Mouse (Mus musculus): ENCODE results near the gene Plxnc1. TPM values are rescaled to one million over a fixed set of nuclear protein-coding genes. Genes with fewer than 3 reads are reported as not detected.

The Plxnc1 gene
- polyA plus RNA-seq, 1 experiment = 0.05 TPM

- no peaks in the 10 kb centered on the region for H3K79me3 ChIP-seq (ENCODE audit: low read depth)
Observed at GRCm38 (mm10) chr10:94913336-94913739, 31.3 kb downstream of the Plxnc1 start.

GRCm38 (mm10) chr10:94912551-94912950 is 32.1 kb downstream of the Plxnc1 start:
- H3K79me2 ChIP-seq (ENCODE audit: control insufficient read depth, insufficient read depth) = no peaks in the 10 kb centered on the region
- TF ChIP-seq FOSL1 (IDR thresholded peaks at IDR 0.05; ENCODE audit: insufficient read depth, low read length, poor library complexity, severe bottlenecking) = no peak
- no peak for TF ChIP-seq MYOG (IDR thresholded peaks at IDR 0.05; ENCODE audit: control insufficient read depth, extremely low read depth, insufficient read length)
- TF ChIP-seq CEBPB (IDR thresholded peaks at IDR 0.05; ENCODE audit: low read depth) = no peak
- TF ChIP-seq MYOD1 (IDR thresholded peaks at IDR 0.05; ENCODE audit: control insufficient read depth, insufficient read length, low read depth) = no peak
- TF ChIP-seq MAX (IDR thresholded peaks at IDR 0.05) = no peak
- no peak for TF ChIP-seq CTCF (IDR thresholded peaks at IDR 0.05; ENCODE audit: control insufficient read depth, insufficient read depth, insufficient read length)
- TF ChIP-seq USF1 (IDR thresholded peaks at IDR 0.05; ENCODE audit: low read depth) = no peak

More at GRCm38 (mm10) chr10:94913336-94913739, 31.3 kb downstream of the Plxnc1 start:
- Histone ChIP-seq H3K27me3 (ENCODE audit: control insufficient read depth, insufficient read depth, insufficient read length) (no peaks in the 10 kb centered on the region), H3K79me2 (ENCODE audit: control insufficient read depth, insufficient read depth) (no peaks in the 10 kb centered on the region), H3ac (ENCODE audit: control insufficient read depth, insufficient read length, low read depth) (no peak overlapping the region), H3K36me3 (ENCODE audit: control insufficient read depth, insufficient read depth) (no peaks in the 10 kb centered on the region), H3K4me3 (ENCODE audit: insufficient read depth, poor library complexity, severe bottlenecking) (no peak overlapping the region)
- no peak for TF ChIP-seq MYOD1 (IDR thresholded peaks at IDR 0.05; ENCODE audit: control insufficient read depth, insufficient read length, low read depth)
- TF ChIP-seq MYOG (IDR thresholded peaks at IDR 0.05; ENCODE audit: control insufficient read depth, extremely low read depth, insufficient read length) = no peak
- TF ChIP-seq MAX (IDR thresholded peaks at IDR 0.05) = no peak
- no peak for TF ChIP-seq FOSL1 (IDR thresholded peaks at IDR 0.05; ENCODE audit: insufficient read depth, low read length, poor library complexity, severe bottlenecking)
- no peak for TF ChIP-seq CEBPB (IDR thresholded peaks at IDR 0.05; ENCODE audit: low read depth)
- no peak for TF ChIP-seq USF1 (IDR thresholded peaks at IDR 0.05; ENCODE audit: low read depth)
- no peak for TF ChIP-seq CTCF (IDR thresholded peaks at IDR 0.05; ENCODE audit: control insufficient read depth, insufficient read depth, insufficient read length)

GRCm38 (mm10) chr10:94911102-94911501 is 33.5 kb downstream of the Plxnc1 start:
- no peaks in the 10 kb centered on the region for H3K27me3 ChIP-seq (ENCODE audit: control insufficient read depth, insufficient read depth, insufficient read length)
- H3K36me3 ChIP-seq (ENCODE audit: control insufficient read depth, insufficient read depth) = no peaks in the 10 kb centered on the region
- H3K79me2 ChIP-seq (ENCODE audit: control insufficient read depth, insufficient read depth) = no peaks in the 10 kb centered on the region
- H3ac ChIP-seq (ENCODE audit: control insufficient read depth, insufficient read length, low read depth) = no peak overlapping the region
- no peaks in the 10 kb centered on the region for H3K79me3 ChIP-seq (ENCODE audit: low read depth)
- no peak overlapping the region for H3K4me3 ChIP-seq (ENCODE audit: insufficient read depth, poor library complexity, severe bottlenecking)
- TF ChIP-seq USF1 (IDR thresholded peaks at IDR 0.05; ENCODE audit: low read depth) (no peak), FOSL1 (IDR thresholded peaks at IDR 0.05; ENCODE audit: insufficient read depth, low read length, poor library complexity, severe bottlenecking) (no peak), MYOG (IDR thresholded peaks at IDR 0.05; ENCODE audit: control insufficient read depth, extremely low read depth, insufficient read length) (no peak), MAX (IDR thresholded peaks at IDR 0.05) (no peak), CTCF (IDR thresholded peaks at IDR 0.05; ENCODE audit: control insufficient read depth, insufficient read depth, insufficient read length) (no peak), MYOD1 (IDR thresholded peaks at IDR 0.05; ENCODE audit: control insufficient read depth, insufficient read length, low read depth) (no peak), CEBPB (IDR thresholded peaks at IDR 0.05; ENCODE audit: low read depth) (no peak)

More at GRCm38 (mm10) chr10:94912551-94912950, 32.1 kb downstream of the Plxnc1 start:
- Histone ChIP-seq H3ac (ENCODE audit: control insufficient read depth, insufficient read length, low read depth) (no peak overlapping the region), H3K27me3 (ENCODE audit: control insufficient read depth, insufficient read depth, insufficient read length) (no peaks in the 10 kb centered on the region), H3K36me3 (ENCODE audit: control insufficient read depth, insufficient read depth) (no peaks in the 10 kb centered on the region), H3K4me3 (ENCODE audit: insufficient read depth, poor library complexity, severe bottlenecking) (no peak overlapping the region), H3K79me3 (ENCODE audit: low read depth) (no peaks in the 10 kb centered on the region)

GRCm38 (mm10) chr10:94910570-94910969 is 34.1 kb downstream of the Plxnc1 start:
- Histone ChIP-seq H3ac (ENCODE audit: control insufficient read depth, insufficient read length, low read depth) (no peak overlapping the region), H3K36me3 (ENCODE audit: control insufficient read depth, insufficient read depth) (no peaks in the 10 kb centered on the region), H3K79me3 (ENCODE audit: low read depth) (no peaks in the 10 kb centered on the region), H3K27me3 (ENCODE audit: control insufficient read depth, insufficient read depth, insufficient read length) (no peaks in the 10 kb centered on the region), H3K79me2 (ENCODE audit: control insufficient read depth, insufficient read depth) (no peaks in the 10 kb centered on the region), H3K4me3 (ENCODE audit: insufficient read depth, poor library complexity, severe bottlenecking) (no peak overlapping the region)
- no peak for TF ChIP-seq CEBPB (IDR thresholded peaks at IDR 0.05; ENCODE audit: low read depth)
- TF ChIP-seq CTCF (IDR thresholded peaks at IDR 0.05; ENCODE audit: control insufficient read depth, insufficient read depth, insufficient read length) = no peak

GRCm38 (mm10) chr10:94909789-94910188 is 34.8 kb downstream of the Plxnc1 start:
- Histone ChIP-seq H3ac (ENCODE audit: control insufficient read depth, insufficient read length, low read depth) (no peak overlapping the region), H3K36me3 (ENCODE audit: control insufficient read depth, insufficient read depth) (no peaks in the 10 kb centered on the region), H3K79me2 (ENCODE audit: control insufficient read depth, insufficient read depth) (no peaks in the 10 kb centered on the region), H3K27me3 (ENCODE audit: control insufficient read depth, insufficient read depth, insufficient read length) (no peaks in the 10 kb centered on the region), H3K79me3 (ENCODE audit: low read depth) (no peaks in the 10 kb centered on the region), H3K4me3 (ENCODE audit: insufficient read depth, poor library complexity, severe bottlenecking) (no peak overlapping the region)
- TF ChIP-seq CTCF (IDR thresholded peaks at IDR 0.05; ENCODE audit: control insufficient read depth, insufficient read depth, insufficient read length) (no peak), MYOD1 (IDR thresholded peaks at IDR 0.05; ENCODE audit: control insufficient read depth, insufficient read length, low read depth) (no peak), CEBPB (IDR thresholded peaks at IDR 0.05; ENCODE audit: low read depth) (no peak), FOSL1 (IDR thresholded peaks at IDR 0.05; ENCODE audit: insufficient read depth, low read length, poor library complexity, severe bottlenecking) (no peak), USF1 (IDR thresholded peaks at IDR 0.05; ENCODE audit: low read depth) (no peak), MYOG (IDR thresholded peaks at IDR 0.05; ENCODE audit: control insufficient read depth, extremely low read depth, insufficient read length) (no peak), MAX (IDR thresholded peaks at IDR 0.05) (no peak)

All from C2C12 (cell line).